Mouse (Mus musculus): ENCODE data around the gene Toe1. TPM values are rescaled to one million over a fixed set of nuclear protein-coding genes. Genes with fewer than 3 reads are reported as not detected.

Gene Toe1
- polyA plus RNA-seq, 1 experiment, result 11.9 TPM

DNA sequence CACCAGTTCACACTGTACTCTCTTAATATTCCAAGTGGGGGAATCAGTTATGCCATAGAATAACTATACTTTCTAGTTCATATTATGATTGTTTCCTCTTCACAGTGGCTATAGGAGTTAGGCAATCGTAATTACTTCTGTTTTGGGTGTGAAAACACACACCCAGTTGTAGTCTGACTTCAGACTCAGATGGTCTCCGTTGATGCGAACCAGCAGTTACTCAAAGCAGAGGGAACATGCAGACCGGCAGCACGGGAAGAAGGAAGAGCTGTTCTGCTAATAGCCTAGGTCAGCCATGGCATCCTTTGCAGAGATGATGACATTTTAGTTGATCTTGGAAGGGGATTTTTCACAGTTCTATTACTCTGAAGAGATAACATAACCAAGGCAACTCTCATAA lies 38.9 kb downstream of the Toe1 start:
- TF ChIP-seq POLR2A (IDR thresholded peaks at IDR 0.05; ENCODE audit: borderline replicate concordance, control insufficient read depth, low read depth, low read length) (no peak), CTCF (IDR thresholded peaks at IDR 0.05; ENCODE audit: control insufficient read depth, insufficient read depth, low read length) (no peak)
- WGBS, result 52% methylated on average over 5 of the region's 5 CpGs
- no peaks in the 10 kb centered on the region; the same call in 1 of the 2 replicates for H3K4me1 ChIP-seq (ENCODE audit: control insufficient read depth, insufficient read depth, low read length)
- H3K27ac ChIP-seq (ENCODE audit: control insufficient read depth, insufficient read depth, low read depth, low read length, poor library complexity), result peak overlapping the region; percentile 69
- H3K4me3 ChIP-seq (replicated peaks; ENCODE audit: control insufficient read depth, low read depth, low read length), result no peak overlapping the region

DNA sequence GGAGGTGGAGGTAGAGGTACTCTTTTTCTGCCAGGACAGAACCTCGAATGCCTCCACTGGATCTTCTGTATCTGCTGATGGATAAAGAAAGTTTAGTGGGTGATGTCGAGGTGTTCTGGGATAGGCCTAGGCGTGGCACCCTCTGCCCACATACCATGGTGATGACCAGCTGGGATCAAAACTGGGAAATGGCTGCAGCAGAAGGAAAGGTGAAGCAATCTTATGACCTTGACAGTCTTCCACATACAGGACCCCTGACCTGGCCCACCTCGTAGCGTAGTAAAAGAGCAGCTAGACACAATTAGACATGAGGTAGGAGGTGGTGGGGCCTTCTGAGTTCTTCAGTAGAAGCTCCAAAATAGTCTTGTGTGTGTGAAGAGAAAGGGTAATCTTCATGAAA lies 43.4 kb downstream of the Toe1 start:
- 76% methylated on average over 5 of the region's 5 CpGs for WGBS
- no peak overlapping the region for H3K4me3 ChIP-seq (replicated peaks; ENCODE audit: control insufficient read depth, low read depth, low read length)
- TF ChIP-seq POLR2A (IDR thresholded peaks at IDR 0.05; ENCODE audit: borderline replicate concordance, control insufficient read depth, low read depth, low read length) (no peak), CTCF (IDR thresholded peaks at IDR 0.05; ENCODE audit: control insufficient read depth, insufficient read depth, low read length) (no peak)
- no peak overlapping the region for H3K27ac ChIP-seq (ENCODE audit: control insufficient read depth, insufficient read depth, low read depth, low read length, poor library complexity)
- no peaks in the 10 kb centered on the region; the same call in 1 of the 2 replicates for H3K4me1 ChIP-seq (ENCODE audit: control insufficient read depth, insufficient read depth, low read length)

DNA sequence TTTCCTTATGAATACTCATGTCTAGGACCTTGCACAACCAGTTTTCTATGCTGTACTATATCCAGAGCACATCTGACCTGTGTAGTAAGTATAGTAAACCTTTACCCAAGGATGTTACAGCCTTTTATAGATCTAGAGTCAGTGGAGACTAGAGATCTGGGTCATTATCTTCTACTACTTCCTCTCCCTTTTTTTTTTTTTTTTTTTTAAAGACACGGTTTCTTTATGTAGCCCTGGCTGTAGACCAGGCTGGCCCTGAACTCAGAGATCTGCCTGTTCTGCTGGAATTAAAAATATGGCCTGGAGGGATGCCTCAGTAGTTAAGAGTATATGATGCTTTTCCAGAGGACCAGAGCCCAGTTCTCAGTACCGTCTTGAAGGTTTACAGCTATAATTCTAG lies 45.5 kb downstream of the Toe1 start:
- no peaks in the 10 kb centered on the region; the same call in 1 of the 2 replicates for H3K4me1 ChIP-seq (ENCODE audit: control insufficient read depth, insufficient read depth, low read length)
- H3K27ac ChIP-seq (ENCODE audit: control insufficient read depth, insufficient read depth, low read depth, low read length, poor library complexity), result no peak overlapping the region
- TF ChIP-seq CTCF (IDR thresholded peaks at IDR 0.05; ENCODE audit: control insufficient read depth, insufficient read depth, low read length) (no peak), POLR2A (IDR thresholded peaks at IDR 0.05; ENCODE audit: borderline replicate concordance, control insufficient read depth, low read depth, low read length) (no peak)
- 62% methylated on average over 2 of the region's 2 CpGs for WGBS
- H3K4me3 ChIP-seq (replicated peaks; ENCODE audit: control insufficient read depth, low read depth, low read length), result no peak overlapping the region

DNA sequence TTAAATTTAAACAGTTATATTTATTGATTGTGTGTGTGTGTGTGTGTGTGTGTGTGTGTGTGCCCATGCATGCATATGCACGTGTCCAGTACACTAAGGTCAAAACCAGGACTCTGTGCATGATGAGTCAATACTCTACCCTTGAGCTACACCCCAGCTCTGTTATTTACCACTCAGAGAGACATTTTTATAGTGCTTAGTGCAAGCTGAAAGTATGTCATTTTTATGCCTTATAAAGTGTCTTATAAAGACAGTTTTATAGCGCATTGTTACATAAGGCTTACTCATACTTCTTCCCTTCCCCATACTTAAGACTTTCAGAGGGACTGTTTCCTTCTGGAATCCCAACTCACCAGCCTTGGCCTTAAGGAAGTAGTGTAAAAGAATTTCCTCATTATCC lies 57.7 kb downstream of the Toe1 start:
- no peak for TF ChIP-seq CTCF (IDR thresholded peaks at IDR 0.05; ENCODE audit: control insufficient read depth, insufficient read depth, low read length)
- no peak for TF ChIP-seq POLR2A (IDR thresholded peaks at IDR 0.05; ENCODE audit: borderline replicate concordance, control insufficient read depth, low read depth, low read length)
- no peaks in the 10 kb centered on the region; the same call in 1 of the 2 replicates for H3K4me1 ChIP-seq (ENCODE audit: control insufficient read depth, insufficient read depth, low read length)
- no peak overlapping the region for H3K4me3 ChIP-seq (replicated peaks; ENCODE audit: control insufficient read depth, low read depth, low read length)
- H3K27ac ChIP-seq (ENCODE audit: control insufficient read depth, insufficient read depth, low read depth, low read length, poor library complexity), result no peak overlapping the region
- 88% methylated on average over 2 of the region's 2 CpGs for WGBS

Other genes with a start within 250 kb of the Toe1 start
- 19.7 and 33.0 TPM in 2 replicates for gene Gpbp1l1, start 250.0 kb downstream of the Toe1 start, polyA plus RNA-seq (2011; ENCODE audit: insufficient read depth, insufficient read length, low replicate concordance, missing spikeins)
- gene Ccdc17, start 211.0 kb downstream of the Toe1 start, polyA plus RNA-seq (2011; ENCODE audit: insufficient read depth, insufficient read length, low replicate concordance, missing spikeins), result 4.8 and 6.4 TPM in 2 replicates
- 112 and 154 TPM in 2 replicates for gene Nasp, start 179.7 kb downstream of the Toe1 start, polyA plus RNA-seq (2011; ENCODE audit: insufficient read depth, insufficient read length, low replicate concordance, missing spikeins)
- gene Akr1a1, start 156.0 kb downstream of the Toe1 start, polyA plus RNA-seq (2011; ENCODE audit: insufficient read depth, insufficient read length, low replicate concordance, missing spikeins), result 239 and 421 TPM in 2 replicates
- 134 and 410 TPM in 2 replicates for gene Prdx1, start 122.1 kb downstream of the Toe1 start, polyA plus RNA-seq (2011; ENCODE audit: insufficient read depth, insufficient read length, low replicate concordance, missing spikeins)
- gene Mmachc, start 99.2 kb downstream of the Toe1 start, polyA plus RNA-seq (2011; ENCODE audit: insufficient read depth, insufficient read length, low replicate concordance, missing spikeins), result 3.4 and 8.6 TPM in 2 replicates
- 18.9 and 60.7 TPM in 2 replicates for gene Ccdc163, start 99.1 kb downstream of the Toe1 start, polyA plus RNA-seq (2011; ENCODE audit: insufficient read depth, insufficient read length, low replicate concordance, missing spikeins)
- 4.0 and 11.1 TPM in 2 replicates for gene Tesk2, start 86.7 kb downstream of the Toe1 start, polyA plus RNA-seq (2011; ENCODE audit: insufficient read depth, insufficient read length, low replicate concordance, missing spikeins)
- 3.2 and 25.9 TPM in 2 replicates for gene Mutyh, start 83 bp upstream of the Toe1 start, polyA plus RNA-seq (2011; ENCODE audit: insufficient read depth, insufficient read length, low replicate concordance, missing spikeins)
- gene Hpdl, start 14.1 kb upstream of the Toe1 start, polyA plus RNA-seq (2011; ENCODE audit: insufficient read depth, insufficient read length, low replicate concordance, missing spikeins), result not detected in 2 replicates
- gene Zswim5, start 69.7 kb upstream of the Toe1 start, polyA plus RNA-seq (2011; ENCODE audit: insufficient read depth, insufficient read length, low replicate concordance, missing spikeins), result 0.72 TPM in 1 of 2 replicates, not detected in the other
- gene Urod, start 186.8 kb upstream of the Toe1 start, polyA plus RNA-seq (2011; ENCODE audit: insufficient read depth, insufficient read length, low replicate concordance, missing spikeins), result 442 and 477 TPM in 2 replicates
- 10.3 and 18.7 TPM in 2 replicates for gene Hectd3, start 187.7 kb upstream of the Toe1 start, polyA plus RNA-seq (2011; ENCODE audit: insufficient read depth, insufficient read length, low replicate concordance, missing spikeins)
- gene Eif2b3, start 211.8 kb upstream of the Toe1 start, polyA plus RNA-seq (2011; ENCODE audit: insufficient read depth, insufficient read length, low replicate concordance, missing spikeins), result 13.1 and 23.4 TPM in 2 replicates